Mouse (Mus musculus) R1 (cell line): ENCODE measurements around the gene A730061H03Rik.

ENCODE experiments used
- DNase-seq: peaks from one replicate; pipeline ENCODE4 v3.0.0-alpha.2; 2018; ENCODE audit warnings: low read depth, low spot score

Gene A730061H03Rik

DNA sequence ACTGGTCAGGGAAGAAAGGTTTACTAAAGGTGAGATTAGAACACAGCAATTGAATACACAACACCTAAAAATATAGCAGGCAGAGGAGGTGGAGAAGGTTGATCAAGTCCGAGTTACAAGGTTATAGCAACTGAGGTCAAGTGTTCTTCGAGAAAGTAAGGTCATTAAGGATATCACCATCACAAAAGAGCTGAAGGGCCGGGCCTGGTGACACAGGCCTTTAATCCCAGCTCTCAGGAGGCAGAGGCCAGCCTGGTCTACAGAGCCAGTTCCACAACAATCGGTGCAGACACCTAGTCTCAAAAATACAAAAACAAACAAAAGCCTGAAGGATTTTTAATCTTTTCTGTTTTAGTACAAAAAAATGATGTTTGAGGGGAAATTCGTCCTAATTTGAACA lies 8.9 kb downstream of the A730061H03Rik start:
- DNase-seq: peak; percentile 86

DNA sequence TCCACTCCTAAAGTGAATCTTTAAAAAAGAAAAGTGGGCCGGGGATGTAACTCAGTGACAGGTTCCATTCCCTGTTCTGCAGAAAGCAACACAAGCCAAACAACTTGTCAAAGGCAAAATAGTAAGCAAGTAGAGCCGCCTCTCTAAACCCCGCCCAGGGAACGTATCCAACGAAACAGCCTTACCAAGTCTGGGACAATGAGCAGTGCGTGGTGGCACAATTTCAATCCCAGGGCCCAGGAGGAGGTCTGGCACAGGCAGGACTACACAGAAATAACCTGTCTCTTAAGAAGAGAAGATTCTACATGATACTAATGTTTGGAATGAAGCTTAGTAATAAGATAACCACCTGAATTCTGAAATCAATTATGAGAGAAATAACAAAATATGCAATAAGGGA lies 10.0 kb downstream of the A730061H03Rik start:
- peak; percentile 40 for DNase-seq

DNA sequence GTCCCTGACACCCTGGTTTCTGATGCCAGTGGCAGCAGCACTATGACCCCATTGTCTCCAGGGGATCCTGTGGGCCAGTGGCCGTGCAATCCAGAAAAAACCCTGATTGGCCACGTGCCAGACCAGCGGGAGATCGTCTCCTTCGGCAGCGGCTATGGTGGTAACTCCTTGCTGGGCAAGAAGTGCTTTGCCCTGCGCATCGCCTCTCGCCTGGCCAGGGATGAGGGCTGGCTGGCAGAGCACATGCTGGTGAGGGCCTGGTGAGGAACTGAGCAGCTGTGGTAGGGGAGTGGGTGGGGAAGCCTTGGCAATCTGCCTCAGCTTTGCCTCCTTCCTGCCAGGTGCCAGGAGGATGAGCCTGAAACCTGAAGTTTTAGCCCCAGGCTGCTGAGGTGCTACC lies 15.9 kb downstream of the A730061H03Rik start:
- DNase-seq: no peak

DNA sequence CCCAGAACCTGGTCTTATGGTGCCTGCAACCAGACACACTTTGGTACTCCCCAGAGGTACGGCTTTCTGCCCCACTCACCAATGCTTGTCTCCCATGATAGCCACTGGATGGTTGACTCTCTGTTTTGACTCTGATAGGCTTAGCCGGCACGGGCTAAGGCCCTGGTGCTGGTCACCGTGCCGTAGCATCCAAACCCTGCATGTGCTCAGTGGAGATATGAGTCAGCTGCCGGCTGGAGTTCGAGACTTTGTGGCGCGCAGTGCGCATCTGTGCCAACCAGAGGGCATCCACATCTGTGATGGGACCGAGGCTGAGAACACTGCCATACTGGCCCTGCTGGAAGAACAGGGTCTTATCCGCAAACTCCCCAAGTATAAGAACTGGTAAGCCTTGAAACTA lies 17.9 kb downstream of the A730061H03Rik start:
- DNase-seq: no peak

DNA sequence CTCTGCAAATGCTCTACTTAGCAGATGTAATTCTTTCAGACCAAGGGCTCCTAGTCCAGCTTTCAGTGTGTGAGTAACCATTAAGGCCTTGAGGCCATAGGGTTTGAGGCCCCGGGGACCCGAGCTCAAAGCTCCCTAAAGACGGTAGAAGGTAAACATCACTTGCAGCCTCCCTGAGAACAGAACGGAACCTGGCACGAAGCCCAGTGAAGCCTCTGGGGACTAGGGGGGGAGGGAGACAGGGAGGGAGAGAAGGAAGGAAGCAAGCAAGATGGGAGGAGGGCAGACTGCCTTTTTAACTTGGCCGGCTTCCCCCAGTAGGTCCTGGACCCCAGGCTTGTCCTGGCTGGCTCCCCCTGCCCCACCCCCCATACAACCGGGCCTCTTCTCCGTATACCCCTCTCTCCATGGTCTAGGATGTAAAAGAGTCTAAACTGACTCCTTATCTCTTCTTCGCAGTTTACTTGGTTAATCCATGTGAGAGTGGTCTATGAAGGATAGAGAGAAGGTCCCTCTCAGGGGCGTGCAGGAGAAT lies 19.4 kb downstream of the A730061H03Rik start:
- peak; percentile 27 for DNase-seq

DNA sequence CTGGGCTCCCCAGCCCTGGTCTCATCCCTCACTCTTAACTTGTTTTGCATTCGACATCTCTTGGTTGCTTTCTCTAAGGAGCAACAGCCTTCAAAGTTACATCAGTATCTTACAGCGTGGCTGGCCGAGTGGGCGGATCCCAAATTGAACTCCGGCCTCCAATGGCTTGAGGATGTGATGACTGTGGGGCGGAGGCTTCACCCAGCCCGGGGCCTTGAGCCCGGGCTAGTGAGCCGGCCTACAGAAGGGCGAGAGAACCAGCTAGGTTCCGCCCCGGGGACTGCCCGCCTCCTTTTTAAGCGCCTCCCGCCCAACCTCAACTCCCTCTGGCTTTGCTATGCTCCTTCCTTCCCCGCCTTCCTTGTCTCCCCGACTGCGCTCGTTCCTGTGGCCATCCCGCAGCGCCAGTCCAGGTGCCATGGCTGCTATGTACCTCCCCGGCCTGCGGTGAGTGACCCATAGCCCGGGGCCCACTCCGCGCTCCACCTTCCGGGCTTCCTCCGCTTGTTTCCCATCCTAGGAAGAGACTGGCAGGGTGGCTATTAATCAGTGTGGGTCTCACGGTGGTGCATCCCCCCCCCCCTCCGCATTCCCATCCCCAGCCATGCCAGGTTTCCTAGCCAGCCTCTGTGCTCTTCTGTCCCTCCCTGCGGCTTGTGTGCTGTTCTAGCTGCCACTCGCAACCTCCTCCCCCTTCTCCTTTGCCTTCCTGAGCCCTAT lies 20.0 kb downstream of the A730061H03Rik start, which contains the start of gene Pck2:
Pck2 (plus strand) TSS at position 200 of the 720 bp plus-strand sequence.
- DNase-seq: peak; percentile 96

DNA sequence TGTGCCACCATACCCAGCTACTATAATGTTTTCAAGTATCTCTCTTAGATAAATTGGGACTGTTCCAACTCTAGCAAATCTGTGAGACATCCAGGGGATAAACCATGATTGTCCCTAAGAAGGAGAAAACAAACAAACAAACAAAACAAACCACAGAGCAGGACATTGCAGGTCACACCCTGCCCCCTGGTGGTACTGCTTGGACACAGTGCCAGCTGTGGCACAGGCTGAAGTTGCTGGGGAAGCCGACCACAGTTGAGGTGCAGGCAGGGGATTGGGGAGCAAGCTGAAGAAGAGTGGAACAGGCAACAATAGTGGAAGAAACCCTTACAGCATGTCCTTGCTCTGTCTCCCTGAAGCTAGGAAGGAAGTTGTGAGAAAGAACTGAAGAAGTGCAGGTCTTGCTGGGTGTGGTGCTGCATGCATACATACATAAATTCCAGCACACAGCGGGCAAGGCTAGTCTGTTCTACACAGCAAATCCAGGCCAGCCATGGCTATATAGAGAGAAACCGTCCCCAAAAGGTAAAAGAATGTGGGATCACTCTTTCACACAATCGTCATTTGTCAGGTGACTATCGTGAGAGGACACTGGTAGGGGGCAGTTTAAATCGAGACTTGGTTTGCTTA lies 24.0 kb downstream of the A730061H03Rik start:
- peak; percentile 81 for DNase-seq

DNA sequence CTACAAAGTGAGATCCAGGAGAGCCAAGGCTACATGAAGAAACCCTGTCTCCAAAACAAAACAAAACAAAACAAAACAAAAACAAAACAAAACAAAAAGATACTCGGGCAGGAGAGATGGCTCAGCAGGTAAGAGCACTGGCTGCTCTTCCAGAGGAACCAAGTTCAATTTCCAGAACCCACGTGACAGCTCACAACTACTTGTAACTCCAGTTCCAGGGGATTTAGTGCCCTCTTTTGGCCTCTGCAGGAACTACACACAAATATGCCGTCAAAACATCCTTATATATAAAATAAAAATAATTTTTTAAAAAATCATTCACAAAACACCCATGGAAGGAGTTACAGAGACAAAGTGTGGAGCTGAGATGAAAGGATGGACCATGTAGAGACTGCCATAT lies 32.3 kb downstream of the A730061H03Rik start:
- DNase-seq: peak; percentile 83

DNA sequence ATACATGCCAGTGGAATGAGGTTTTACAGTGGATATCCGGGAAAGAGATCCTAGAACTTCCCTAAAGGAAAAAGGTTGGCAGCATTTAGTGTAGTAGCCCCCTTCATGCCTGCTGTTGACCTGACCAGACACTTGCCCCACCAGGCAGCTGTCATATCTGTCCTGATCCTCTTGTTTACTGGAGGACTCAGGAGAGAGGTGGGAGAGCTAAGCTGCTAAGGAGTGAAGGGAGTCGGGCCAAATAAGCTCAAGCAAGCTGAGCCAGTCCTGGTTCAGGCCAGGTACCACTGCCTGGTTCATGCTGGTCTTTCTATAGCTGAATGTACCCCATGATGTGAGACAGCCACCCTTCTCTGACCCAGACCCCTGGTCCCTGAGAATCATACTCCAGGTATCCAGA lies 33.5 kb downstream of the A730061H03Rik start:
- DNase-seq: no peak

DNA sequence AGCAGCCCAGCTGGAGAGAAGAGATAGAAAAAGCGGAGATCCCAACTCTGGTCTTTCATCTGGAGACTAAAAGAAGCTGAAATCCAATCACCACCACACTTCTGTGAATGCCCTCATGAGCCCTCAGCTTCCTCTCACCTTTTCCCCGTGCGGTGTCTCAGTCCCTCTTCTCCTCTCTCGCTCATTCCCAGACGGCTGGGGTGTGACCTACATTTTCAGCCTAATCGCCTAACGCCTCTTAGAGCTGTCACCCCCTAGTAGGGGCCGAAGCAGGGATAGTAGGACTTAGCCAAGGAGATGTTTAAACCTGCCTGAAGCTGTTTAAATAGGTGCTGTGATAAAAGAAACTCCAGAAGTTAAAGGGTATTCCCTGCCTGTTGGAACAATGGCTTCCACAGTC lies 35.4 kb downstream of the A730061H03Rik start, which contains the start of gene Nrl:
Nrl (minus strand) TSS at position 197 of the 400 bp plus-strand sequence.
- no peak for DNase-seq

DNA sequence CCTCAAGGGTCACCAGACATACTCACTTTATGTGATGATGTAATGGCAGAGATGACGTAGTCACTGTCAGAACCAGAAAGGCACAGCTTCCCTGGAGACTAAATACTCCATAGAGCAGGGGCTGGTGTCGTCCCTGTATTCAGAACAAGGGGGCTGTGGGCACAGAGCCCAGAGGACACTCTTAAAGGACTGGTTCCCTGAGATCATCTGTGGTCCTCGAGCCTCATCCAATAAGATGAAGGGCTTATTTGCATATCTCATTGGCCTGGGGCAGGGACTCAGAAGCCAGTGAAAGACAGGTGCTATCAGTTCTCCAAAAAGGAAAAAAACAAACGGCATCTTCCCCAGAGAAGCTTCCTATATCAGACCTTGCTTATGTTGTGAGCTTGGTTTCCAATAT lies 36.1 kb downstream of the A730061H03Rik start:
- no peak for DNase-seq

DNA sequence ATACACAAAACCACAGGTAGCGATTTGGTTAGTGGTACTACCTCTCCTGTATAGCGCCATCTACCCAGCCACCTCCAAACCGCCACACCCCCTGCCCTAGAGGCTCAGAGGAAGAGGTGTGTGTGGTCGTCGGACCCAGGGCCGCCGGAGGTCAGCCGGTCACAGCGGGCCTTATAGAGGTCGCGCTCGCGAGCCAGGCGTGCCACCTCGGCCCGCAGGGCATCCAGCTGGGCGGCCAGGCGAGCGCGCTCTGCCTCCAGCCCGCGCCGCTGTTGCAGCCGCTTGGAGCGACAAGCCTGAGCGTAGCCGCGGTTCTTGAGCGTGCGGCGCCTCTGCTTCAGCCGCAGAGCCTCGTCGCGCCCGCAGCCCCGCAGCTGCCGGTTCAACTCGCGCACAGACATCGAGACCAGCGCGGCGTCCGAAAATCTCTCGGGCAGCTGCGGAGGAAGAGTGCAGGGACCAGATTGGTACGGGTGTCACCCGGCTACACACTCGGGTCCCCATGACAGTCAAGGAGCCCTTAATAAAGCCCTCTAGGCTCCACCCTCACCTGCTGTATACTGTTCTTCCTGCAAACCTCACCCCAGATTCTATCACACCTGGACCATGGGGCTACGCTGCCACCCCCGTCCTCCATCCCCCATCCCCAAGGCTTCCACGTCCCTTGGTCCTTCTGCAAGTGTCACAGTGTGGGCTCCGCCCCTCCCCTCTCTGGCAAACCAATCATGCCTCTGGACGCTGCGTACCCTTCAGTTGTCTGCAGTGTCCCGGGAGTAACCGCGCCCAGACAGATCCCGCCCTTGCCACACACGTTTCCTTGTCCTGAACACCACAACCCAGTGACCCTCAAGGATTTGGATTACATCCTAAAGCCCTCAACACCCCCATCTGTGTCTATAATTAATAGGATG lies 39.5 kb downstream of the A730061H03Rik start:
- peak; percentile 68 for DNase-seq

DNA sequence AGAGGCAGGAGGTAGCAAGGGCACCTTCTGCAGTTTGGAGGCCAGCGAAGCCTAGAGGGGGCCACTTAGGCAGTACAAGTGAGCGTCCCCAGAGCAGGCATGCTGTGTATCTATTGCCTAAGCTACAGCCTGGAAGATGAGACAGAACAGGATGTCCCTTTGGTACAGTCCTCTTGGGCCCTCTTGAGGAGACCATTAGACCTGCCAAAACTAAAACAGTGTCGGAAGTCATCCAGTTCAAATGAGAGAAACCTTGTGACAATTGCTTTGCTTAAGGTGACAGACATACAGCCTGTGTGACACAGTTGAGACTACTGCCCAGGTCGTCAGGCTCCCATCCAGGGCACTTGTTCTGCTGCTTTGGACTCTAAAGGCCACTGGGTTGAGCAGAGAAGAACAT lies 40.6 kb downstream of the A730061H03Rik start:
- DNase-seq: no peak

DNA sequence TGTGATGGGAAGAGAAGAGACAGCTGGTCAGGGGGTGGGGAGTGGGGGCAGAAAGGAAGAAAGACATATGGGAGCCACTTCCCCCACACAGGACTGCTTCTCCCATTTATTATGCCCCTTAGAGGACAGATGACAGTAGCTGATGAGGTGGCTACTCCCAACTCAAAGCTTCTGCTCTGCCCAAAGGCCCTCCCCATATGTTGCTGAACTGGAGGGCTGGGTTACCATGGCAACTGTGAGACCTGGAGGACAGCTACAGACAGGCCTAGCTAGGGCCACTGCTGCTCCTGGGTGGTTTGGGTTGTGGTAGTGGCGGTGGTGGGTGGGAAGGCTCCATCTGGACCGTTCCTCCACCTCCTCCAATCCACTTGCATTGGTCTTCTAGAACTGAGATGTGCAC lies 41.3 kb downstream of the A730061H03Rik start:
- DNase-seq: peak; percentile 65

DNA sequence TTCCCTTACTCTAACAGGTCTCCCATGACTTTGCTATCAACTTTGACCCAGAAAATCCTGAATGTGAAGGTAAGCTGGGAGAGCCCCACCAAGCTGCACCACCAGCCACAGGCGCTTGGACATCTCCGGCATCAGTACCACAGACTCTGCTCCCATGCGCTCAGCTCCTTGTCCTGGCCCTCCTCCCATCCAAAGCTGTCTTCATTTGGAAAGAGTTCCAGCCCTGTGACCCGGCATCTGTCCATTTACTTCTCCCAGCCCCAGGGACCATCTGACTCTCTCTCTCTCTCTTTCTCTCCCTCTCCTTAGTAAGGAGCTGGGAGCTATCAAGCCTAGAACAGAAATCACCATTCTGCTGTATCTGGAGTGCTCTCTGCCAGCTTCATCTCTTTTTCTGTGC lies 44.4 kb downstream of the A730061H03Rik start:
- no peak for DNase-seq

DNA sequence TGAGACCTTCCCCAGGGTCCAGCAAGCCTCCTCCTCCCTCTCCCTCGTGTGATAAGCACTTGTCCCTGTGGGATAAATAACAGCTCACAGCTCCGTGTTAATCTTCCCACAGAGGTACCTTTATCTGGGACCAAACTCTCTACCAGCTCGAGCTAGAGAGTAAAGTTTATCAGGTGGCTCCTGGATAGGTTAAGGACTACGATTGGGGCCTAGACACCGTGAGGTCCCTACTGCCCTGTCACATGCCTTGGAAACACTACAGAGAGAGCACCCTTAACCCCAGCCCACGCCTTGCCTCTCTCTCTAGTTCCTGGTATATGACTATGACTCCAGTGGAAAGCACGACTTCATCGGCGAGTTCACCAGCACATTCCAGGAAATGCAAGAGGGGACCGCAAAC lies 46.3 kb downstream of the A730061H03Rik start:
- no peak for DNase-seq

DNA sequence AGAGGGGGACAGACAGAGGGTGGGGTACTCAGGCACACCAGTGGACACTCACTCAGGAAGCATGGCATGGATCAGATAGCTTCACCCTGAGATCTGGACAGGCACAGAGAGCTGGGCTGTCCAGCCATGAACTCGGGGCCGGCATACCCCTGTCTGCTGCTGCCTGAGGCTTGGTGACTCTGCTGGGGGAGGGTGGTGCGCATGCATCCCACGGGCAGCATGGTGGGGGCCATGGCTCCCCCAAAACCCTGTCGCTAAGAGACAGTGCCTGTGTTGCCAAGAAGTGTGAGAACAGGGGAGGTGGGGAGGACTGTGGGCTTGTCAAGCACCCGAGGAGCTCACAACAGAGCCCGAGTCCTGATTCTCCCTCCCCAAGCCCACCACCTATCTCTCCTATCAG lies 49.2 kb downstream of the A730061H03Rik start:
- DNase-seq: no peak

DNA sequence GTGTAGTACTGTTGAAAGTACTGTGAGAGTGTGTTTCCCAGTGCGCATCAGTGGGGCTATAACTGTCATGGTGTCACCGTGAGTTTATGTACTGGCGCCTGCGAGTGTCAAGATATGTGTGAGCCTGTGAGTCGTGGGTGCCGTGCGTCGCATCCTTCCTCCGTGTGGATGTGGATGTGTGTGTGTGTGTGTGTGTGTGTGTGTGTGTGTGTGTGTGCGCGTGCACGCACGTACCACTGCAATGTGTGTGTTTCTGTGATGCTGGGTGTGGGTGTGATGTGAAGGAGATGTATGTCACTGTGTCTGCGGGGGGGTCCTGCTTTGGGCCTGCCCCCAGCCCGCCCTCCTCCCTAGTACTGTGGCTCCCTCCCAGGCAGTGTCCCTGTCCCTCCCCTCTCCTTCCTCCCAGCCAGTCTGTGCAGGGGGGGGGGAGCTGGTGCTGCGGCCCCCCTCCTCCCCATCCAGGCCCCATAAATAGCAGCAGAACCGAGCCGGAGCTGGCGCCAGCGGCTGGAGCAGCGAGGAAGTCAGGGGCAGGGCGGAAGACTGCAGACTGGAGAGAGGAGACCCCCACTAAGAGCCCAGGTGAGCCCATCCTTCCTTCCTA lies 50.0 kb downstream of the A730061H03Rik start, which contains the start of gene Cpne6:
Cpne6 (plus strand) TSS at position 321 of the 607 bp plus-strand sequence.
- no peak for DNase-seq
